Mouse (Mus musculus) MN1 (cell line): Measurements from ENCODE around the gene Mbnl3.

ENCODE experiments used
- DNase-seq: peaks from one replicate; pipeline ENCODE4 v3.0.0-alpha.2; 2016; ENCODE audit warnings: low spot score

Mbnl3 gene

GRCm38 (mm10) chrX:51206432-51206831, at the start of gene Mbnl3:
Gene Mbnl3, minus strand, starts transcription at chrX:51206532.
- no peak for DNase-seq

GRCm38 (mm10) chrX:51205548-51206324, 596 bp downstream of the Mbnl3 start:
- DNase-seq: no peak

GRCm38 (mm10) chrX:51204626-51205547, 1.4 kb downstream of the Mbnl3 start:
- no peak for DNase-seq

- DNase-seq: no peak
Observed at GRCm38 (mm10) chrX:51197012-51197411, 9.3 kb downstream of the Mbnl3 start.

- DNase-seq: no peak
Observed at GRCm38 (mm10) chrX:51171914-51172313, 34.4 kb downstream of the Mbnl3 start.

- DNase-seq: no peak
Observed at GRCm38 (mm10) chrX:51171413-51171812, 34.9 kb downstream of the Mbnl3 start.

- no peak for DNase-seq
Observed at GRCm38 (mm10) chrX:51170404-51170803, 35.9 kb downstream of the Mbnl3 start.

GRCm38 (mm10) chrX:51169476-51170045, 36.8 kb downstream of the Mbnl3 start:
- DNase-seq: no peak

GRCm38 (mm10) chrX:51167976-51168375, 38.4 kb downstream of the Mbnl3 start:
- no peak for DNase-seq

GRCm38 (mm10) chrX:51164766-51165165, 41.6 kb downstream of the Mbnl3 start:
- DNase-seq: no peak

GRCm38 (mm10) chrX:51148436-51148835, 57.9 kb downstream of the Mbnl3 start:
- DNase-seq: no peak

- DNase-seq: no peak
Observed at GRCm38 (mm10) chrX:51146351-51146750, 60.0 kb downstream of the Mbnl3 start.

GRCm38 (mm10) chrX:51140055-51140454, 66.3 kb downstream of the Mbnl3 start:
- DNase-seq: no peak

GRCm38 (mm10) chrX:51131325-51131724, 75.0 kb downstream of the Mbnl3 start:
- no peak for DNase-seq

- no peak for DNase-seq
Observed at GRCm38 (mm10) chrX:51102748-51103147, 103.6 kb downstream of the Mbnl3 start.

- DNase-seq: no peak
Observed at GRCm38 (mm10) chrX:51084972-51085371, 121.4 kb downstream of the Mbnl3 start.

GRCm38 (mm10) chrX:51084211-51084610, 122.1 kb downstream of the Mbnl3 start:
- DNase-seq: no peak

GRCm38 (mm10) chrX:51076744-51077143, 129.6 kb downstream of the Mbnl3 start:
- DNase-seq: no peak
